Mouse (Mus musculus): Measurements from ENCODE around the gene B3gntl1.

Gene B3gntl1

GRCm38 (mm10) chr11:121672990-121673572 lies at the start of gene B3gntl1:
B3gntl1 (minus strand) TSS chr11:121673153.
- DNase-seq, result peak; percentile 98

- DNase-seq, result no peak
These were observed 49.5 kb upstream of the B3gntl1 start for GRCm38 (mm10) chr11:121722434-121722833.

GRCm38 (mm10) chr11:121720752-121721151 lies 47.8 kb upstream of the B3gntl1 start:
- DNase-seq, result no peak

- DNase-seq, result no peak
These were observed 44.8 kb upstream of the B3gntl1 start for GRCm38 (mm10) chr11:121717724-121718123.

GRCm38 (mm10) chr11:121714745-121715485 lies 42.0 kb upstream of the B3gntl1 start:
- DNase-seq, result no peak

- DNase-seq, result no peak
These were observed 40.6 kb upstream of the B3gntl1 start for GRCm38 (mm10) chr11:121713569-121713968.

GRCm38 (mm10) chr11:121712987-121713386 lies 40.0 kb upstream of the B3gntl1 start:
- no peak for DNase-seq

GRCm38 (mm10) chr11:121710245-121710644 lies 37.3 kb upstream of the B3gntl1 start:
- no peak for DNase-seq

- DNase-seq, result no peak
These were observed 36.3 kb upstream of the B3gntl1 start for GRCm38 (mm10) chr11:121709278-121709677.

- peak; percentile 88 for DNase-seq
These were observed 33.6 kb upstream of the B3gntl1 start for GRCm38 (mm10) chr11:121706521-121707005.

- no peak for DNase-seq
These were observed 30.8 kb upstream of the B3gntl1 start for GRCm38 (mm10) chr11:121703619-121704215.

- peak; percentile 41 for DNase-seq
These were observed 30.1 kb upstream of the B3gntl1 start for GRCm38 (mm10) chr11:121702895-121703618.

- peak; percentile 41 for DNase-seq
These were observed 29.4 kb upstream of the B3gntl1 start for GRCm38 (mm10) chr11:121702111-121702894.

- DNase-seq, result no peak
These were observed 28.3 kb upstream of the B3gntl1 start, which contains the start of gene Metrnl for GRCm38 (mm10) chr11:121701244-121701643. Metrnl (plus strand) TSS chr11:121701544.

- DNase-seq, result no peak
These were observed 25.5 kb upstream of the B3gntl1 start for GRCm38 (mm10) chr11:121698381-121698955.

GRCm38 (mm10) chr11:121697271-121697670 lies 24.3 kb upstream of the B3gntl1 start:
- peak; percentile 56 for DNase-seq

GRCm38 (mm10) chr11:121695304-121696064 lies 22.5 kb upstream of the B3gntl1 start:
- DNase-seq, result no peak

- peak; percentile 46 for DNase-seq
These were observed 15.1 kb upstream of the B3gntl1 start for GRCm38 (mm10) chr11:121688024-121688423.

GRCm38 (mm10) chr11:121686674-121687073 lies 13.7 kb upstream of the B3gntl1 start:
- DNase-seq, result no peak

GRCm38 (mm10) chr11:121686091-121686490 lies 13.1 kb upstream of the B3gntl1 start:
- no peak for DNase-seq

- DNase-seq, result no peak
These were observed 12.6 kb upstream of the B3gntl1 start for GRCm38 (mm10) chr11:121685491-121686001.
